Mouse (Mus musculus) intestine, embryonic 16.5 days (tissue): Measurements from ENCODE around the gene Olfr67. TPM values are rescaled to one million over a fixed set of nuclear protein-coding genes. Genes with fewer than 3 reads are reported as not detected.

Experiments used
- polyA plus RNA-seq: library from polyadenylated mRNA; unstranded; fragments of >200 nt; fragmentation: Nextera tagmentation; extraction: Ambion mirVana; gene quantifications from 2 replicates; pipeline ENCODE4 v1.2.1, GENCODE M21; 2015

The Olfr67 gene
- polyA plus RNA-seq, 1 experiment from 2014 or later: not detected

Other genes starting within 250 kb of the Olfr67 start
- gene Olfr612, start 249.1 kb downstream of the Olfr67 start, polyA plus RNA-seq: not detected in 2 replicates
- not detected in 2 replicates for gene Olfr613, start 243.7 kb downstream of the Olfr67 start, polyA plus RNA-seq
- gene Olfr615, start 235.7 kb downstream of the Olfr67 start, polyA plus RNA-seq: not detected in 2 replicates
- gene Olfr616, start 222.7 kb downstream of the Olfr67 start, polyA plus RNA-seq: not detected in 2 replicates
- not detected in 2 replicates for gene Olfr617, start 218.8 kb downstream of the Olfr67 start, polyA plus RNA-seq
- not detected in 2 replicates for gene Olfr618, start 201.7 kb downstream of the Olfr67 start, polyA plus RNA-seq
- gene Olfr619, start 191.2 kb downstream of the Olfr67 start, polyA plus RNA-seq: not detected in 2 replicates
- gene Olfr620, start 179.3 kb downstream of the Olfr67 start, polyA plus RNA-seq: not detected in 2 replicates
- not detected in 2 replicates for gene Olfr622, start 149.1 kb downstream of the Olfr67 start, polyA plus RNA-seq
- not detected in 2 replicates for gene Olfr623, start 128.1 kb downstream of the Olfr67 start, polyA plus RNA-seq
- gene Olfr624, start 120.6 kb downstream of the Olfr67 start, polyA plus RNA-seq: 0.04 and 0.06 TPM in 2 replicates
- gene Olfr625-ps1, start 109.1 kb downstream of the Olfr67 start, polyA plus RNA-seq: not detected in 2 replicates
- gene Olfr243, start 77.2 kb downstream of the Olfr67 start, polyA plus RNA-seq: not detected in 2 replicates
- gene Olfr628, start 61.4 kb downstream of the Olfr67 start, polyA plus RNA-seq: not detected in 2 replicates
- gene Olfr629, start 46.9 kb downstream of the Olfr67 start, polyA plus RNA-seq: not detected in 2 replicates
- gene Olfr630, start 34.5 kb downstream of the Olfr67 start, polyA plus RNA-seq: not detected in 2 replicates
- gene Olfr69, start 20.2 kb downstream of the Olfr67 start, polyA plus RNA-seq: not detected in 2 replicates
- gene Olfr68, start 12.1 kb downstream of the Olfr67 start, polyA plus RNA-seq: not detected in 2 replicates
- 1,955 and 2,476 TPM in 2 replicates for gene Hbb-bt, start 22.2 kb upstream of the Olfr67 start, polyA plus RNA-seq
- gene Hbb-bs, start 36.3 kb upstream of the Olfr67 start, polyA plus RNA-seq: 6,207 and 7,496 TPM in 2 replicates
- not detected in 2 replicates for gene Hbb-bh2, start 48.7 kb upstream of the Olfr67 start, polyA plus RNA-seq
- gene Hbb-bh1, start 51.3 kb upstream of the Olfr67 start, polyA plus RNA-seq: 0.64 and 1.2 TPM in 2 replicates
- 30.0 and 42.2 TPM in 2 replicates for gene Hbb-y, start 61.4 kb upstream of the Olfr67 start, polyA plus RNA-seq
- not detected in 2 replicates for gene Olfr66, start 94.4 kb upstream of the Olfr67 start, polyA plus RNA-seq
- not detected in 2 replicates for gene Olfr64, start 102.7 kb upstream of the Olfr67 start, polyA plus RNA-seq
- gene Olfr65, start 111.7 kb upstream of the Olfr67 start, polyA plus RNA-seq: not detected in 2 replicates
- gene Olfr631, start 137.0 kb upstream of the Olfr67 start, polyA plus RNA-seq: not detected in 2 replicates
- not detected in 2 replicates for gene Olfr632, start 142.5 kb upstream of the Olfr67 start, polyA plus RNA-seq
- gene Olfr633, start 152.6 kb upstream of the Olfr67 start, polyA plus RNA-seq: not detected in 2 replicates
- not detected in 2 replicates for gene Olfr635, start 179.3 kb upstream of the Olfr67 start, polyA plus RNA-seq
- gene Olfr638, start 206.9 kb upstream of the Olfr67 start, polyA plus RNA-seq: not detected in 2 replicates
- gene Olfr639, start 225.5 kb upstream of the Olfr67 start, polyA plus RNA-seq: not detected in 2 replicates
- not detected in 2 replicates for gene Olfr640, start 233.8 kb upstream of the Olfr67 start, polyA plus RNA-seq
- not detected in 2 replicates for gene Olfr641, start 243.6 kb upstream of the Olfr67 start, polyA plus RNA-seq